Mouse (Mus musculus) embryonic facial prominence, embryonic 11.5 days (tissue): ENCODE results near the gene Kcne3. TPM values are rescaled to one million over a fixed set of nuclear protein-coding genes. Genes with fewer than 3 reads are reported as not detected.

Experiments used
- ATAC-seq: fragments of 200-750 bp; cut with Nextera tagmentation; replicated peaks from 2 replicates; pipeline ENCODE4 v1.8.0; 2017; ENCODE audit warnings: low read depth; ENCODE audit not compliant: insufficient number of reproducible peaks, low FRiP score, low TSS enrichment
- DNase-seq: peaks from one replicate; pipeline ENCODE4 v3.0.0-alpha.2; 2015; ENCODE audit warnings: low spot score
- H3K27ac ChIP-seq: fragments of 300-500 bp; sonication (generic); replicated peaks from 2 replicates; pipeline ENCODE4 v1.5.1; 2014; ENCODE audit warnings: mild to moderate bottlenecking, low read depth, low read length, control low read depth
- H3K27me3 ChIP-seq: fragments of 300-500 bp; sonication (generic); 2 replicates; pipeline ENCODE4 v1.6.1; 2014; ENCODE audit warnings: mild to moderate bottlenecking, low read length, moderate library complexity, mixed read lengths; ENCODE audit not compliant: control insufficient read depth, insufficient read depth
- H3K36me3 ChIP-seq: fragments of 300-500 bp; sonication (generic); replicated peaks from 2 replicates; pipeline ENCODE4 v1.6.1; 2014; ENCODE audit warnings: low read depth, mild to moderate bottlenecking, low read length, moderate library complexity, mixed read lengths; ENCODE audit not compliant: control insufficient read depth, insufficient read depth
- H3K4me1 ChIP-seq: fragments of 300-500 bp; sonication (generic); 2 replicates; pipeline ENCODE4 v1.6.1; 2014; ENCODE audit warnings: low read length, mixed read lengths; ENCODE audit not compliant: control insufficient read depth, insufficient read depth
- H3K4me2 ChIP-seq: fragments of 300-500 bp; sonication (generic); 2 replicates; pipeline ENCODE4 v1.6.1; 2014; ENCODE audit warnings: low read depth, mild to moderate bottlenecking, control low read depth, low read length, moderate library complexity
- H3K4me3 ChIP-seq: fragments of 300-500 bp; sonication (generic); 2 replicates; pipeline ENCODE4 v1.5.1; 2014; ENCODE audit warnings: low read depth, low read length, control low read depth
- H3K9ac ChIP-seq: fragments of 300-500 bp; sonication (generic); replicated peaks from 2 replicates; pipeline ENCODE4 v1.6.1; 2014; ENCODE audit warnings: mild to moderate bottlenecking, control low read depth, low read length
- H3K9me3 ChIP-seq: fragments of 300-500 bp; sonication (generic); replicated peaks from 2 replicates; pipeline ENCODE4 v1.6.1; 2016; ENCODE audit warnings: mild to moderate bottlenecking, low read length, inconsistent platforms, mixed read lengths; ENCODE audit not compliant: control insufficient read depth
- WGBS: fragments of 180-500 bp; shearing (Covaris S2); extraction: QIAGEN DNeasy Blood & Tissue Kit; methylation state at CpG from one replicate; pipeline ENCODE4 v1.1.7; 2014; 5-methylcytosine and 5-hydroxymethylcytosine counted together
- polyA plus RNA-seq: library from polyadenylated mRNA; unstranded; fragments of >200 nt; fragmentation: Nextera tagmentation; extraction: Ambion mirVana; gene quantifications from 2 replicates; pipeline ENCODE4 v1.2.1, GENCODE M21; 2014

Kcne3 gene
- polyA plus RNA-seq, 1 experiment from 2014 or later = 13.7 TPM

GRCm38 (mm10) chr7:100214310-100214709, 38.0 kb downstream of the Kcne3 start:
- H3K4me3 ChIP-seq = no peak overlapping the region
- H3K27me3 ChIP-seq = no peaks in the 10 kb centered on the region
- ATAC-seq (no peak), DNase-seq (no peak)
- no peak overlapping the region for H3K4me2 ChIP-seq
- H3K4me1 ChIP-seq = no peaks in the 10 kb centered on the region
- WGBS = 81% methylated on average over 4 of the region's 4 CpGs
- H3K36me3 ChIP-seq = no peaks in the 10 kb centered on the region
- no peak overlapping the region for H3K27ac ChIP-seq
- H3K9ac ChIP-seq = no peak overlapping the region
- H3K9me3 ChIP-seq = no peaks in the 10 kb centered on the region

- Histone ChIP-seq H3K4me3 (no peak overlapping the region), H3K4me1 (no peaks in the 10 kb centered on the region), H3K4me2 (no peak overlapping the region), H3K27me3 (no peaks in the 10 kb centered on the region), H3K9ac (no peak overlapping the region), H3K9me3 (no peaks in the 10 kb centered on the region), H3K36me3 (no peaks in the 10 kb centered on the region), H3K27ac (no peak overlapping the region)
- DNase-seq = no peak
- no peak for ATAC-seq
- 80% methylated on average over 6 of the region's 6 CpGs for WGBS
Measured at GRCm38 (mm10) chr7:100215116-100215732, 38.9 kb downstream of the Kcne3 start.

GRCm38 (mm10) chr7:100215976-100216375, 39.7 kb downstream of the Kcne3 start:
- Histone ChIP-seq H3K4me2 (no peak overlapping the region), H3K4me3 (no peak overlapping the region), H3K27ac (no peak overlapping the region), H3K27me3 (no peaks in the 10 kb centered on the region), H3K9me3 (no peaks in the 10 kb centered on the region), H3K9ac (no peak overlapping the region), H3K4me1 (no peaks in the 10 kb centered on the region), H3K36me3 (no peaks in the 10 kb centered on the region)
- WGBS = 71% methylated on average over 10 of the region's 10 CpGs
- ATAC-seq = no peak
- no peak for DNase-seq

GRCm38 (mm10) chr7:100216601-100217565, 40.6 kb downstream of the Kcne3 start:
- Histone ChIP-seq H3K4me1 (no peaks in the 10 kb centered on the region), H3K27ac (no peak overlapping the region)

GRCm38 (mm10) chr7:100227158-100227875, 51.0 kb downstream of the Kcne3 start, which contains the start of gene Pgm2l1:
Gene Pgm2l1, plus strand, starts transcription at chr7:100227394.
- 0% methylated on average over 52 of the region's 72 CpGs for WGBS
- Histone ChIP-seq H3K4me1 (no peaks in the 10 kb centered on the region), H3K4me3 (peak within 1 kb of the TSS; percentile 85), H3K4me2 (peak within 1 kb of the TSS; percentile 95), H3K27me3 (no peaks in the 10 kb centered on the region), H3K9me3 (no peaks in the 10 kb centered on the region), H3K27ac (peak within 1 kb of the TSS; percentile 71), H3K36me3 (no peaks in the 10 kb centered on the region), H3K9ac (peak within 1 kb of the TSS; percentile 82)
- DNase-seq (peak; percentile 98), ATAC-seq (peak; percentile 98)

More at GRCm38 (mm10) chr7:100216601-100217565, 40.6 kb downstream of the Kcne3 start:
- Histone ChIP-seq H3K9me3 (no peaks in the 10 kb centered on the region), H3K4me3 (no peak overlapping the region), H3K4me2 (no peak overlapping the region), H3K27me3 (no peaks in the 10 kb centered on the region), H3K36me3 (no peaks in the 10 kb centered on the region), H3K9ac (no peak overlapping the region)
- peak; percentile 33 for DNase-seq
- WGBS = 76% methylated on average over 9 of the region's 9 CpGs
- no peak for ATAC-seq

GRCm38 (mm10) chr7:100227896-100228525, 51.7 kb downstream of the Kcne3 start:
- Histone ChIP-seq H3K27ac (peak overlapping the region; percentile 71), H3K36me3 (no peaks in the 10 kb centered on the region), H3K27me3 (no peaks in the 10 kb centered on the region), H3K9me3 (no peaks in the 10 kb centered on the region), H3K4me3 (peak overlapping the region; percentile 85), H3K4me1 (no peaks in the 10 kb centered on the region), H3K4me2 (peak overlapping the region; percentile 95), H3K9ac (peak overlapping the region; percentile 82)
- peak; percentile 19 for DNase-seq
- WGBS = under 1% methylated on average over 23 of the region's 23 CpGs
- peak; percentile 78 for ATAC-seq

- 67% methylated on average over 3 of the region's 3 CpGs for WGBS
- H3K4me3 ChIP-seq = peak overlapping the region; percentile 85
- DNase-seq = no peak
- ATAC-seq = no peak
- H3K4me2 ChIP-seq = no peak overlapping the region
- H3K9ac ChIP-seq = no peak overlapping the region
- H3K9me3 ChIP-seq = no peaks in the 10 kb centered on the region
- H3K27ac ChIP-seq = no peak overlapping the region
- H3K4me1 ChIP-seq = no peaks in the 10 kb centered on the region
- H3K36me3 ChIP-seq = no peaks in the 10 kb centered on the region
- H3K27me3 ChIP-seq = no peaks in the 10 kb centered on the region
Measured at GRCm38 (mm10) chr7:100228957-100229356, 52.7 kb downstream of the Kcne3 start.
